Mouse (Mus musculus): ENCODE measurements around the gene Pdcd6ip. TPM values are rescaled to one million over a fixed set of nuclear protein-coding genes. Genes with fewer than 3 reads are reported as not detected.
"Not testable (repeated sequence)": the region's sequence is repeated elsewhere in the genome, so short reads cannot be mapped to it uniquely, and the experiment has no call there.

Gene Pdcd6ip
- polyA plus RNA-seq, 1 experiment from 2014 or later, result 42.5 TPM

- 67% methylated on average over 9 of the region's 9 CpGs for WGBS (ENCODE audit: insufficient replicate concordance)
- Histone ChIP-seq H3K9ac (ENCODE audit: low read depth, low read length) (no peak overlapping the region), H3K9me3 (replicated peaks; ENCODE audit: control insufficient read depth, low read length) (no peaks in the 10 kb centered on the region), H3K4me1 (ENCODE audit: control insufficient read depth, low read depth, low read length) (peaks cover 11% of the 10 kb centered on the region), H3K4me2 (ENCODE audit: low read depth, low read length) (no peak overlapping the region), H3K27ac (ENCODE audit: low read length) (no peak overlapping the region), H3K27me3 (ENCODE audit: control insufficient read depth, insufficient read depth, low read depth, low read length) (no peaks in the 10 kb centered on the region), H3K36me3 (ENCODE audit: control insufficient read depth, insufficient read depth) (no peaks in the 10 kb centered on the region), H3K4me3 (ENCODE audit: low read depth, low read length) (no peak overlapping the region)
- ATAC-seq (ENCODE audit: low read depth), result no peak
Observed at GRCm38 (mm10) chr9:113738021-113738420, 30.0 kb upstream of the Pdcd6ip start.

DNA sequence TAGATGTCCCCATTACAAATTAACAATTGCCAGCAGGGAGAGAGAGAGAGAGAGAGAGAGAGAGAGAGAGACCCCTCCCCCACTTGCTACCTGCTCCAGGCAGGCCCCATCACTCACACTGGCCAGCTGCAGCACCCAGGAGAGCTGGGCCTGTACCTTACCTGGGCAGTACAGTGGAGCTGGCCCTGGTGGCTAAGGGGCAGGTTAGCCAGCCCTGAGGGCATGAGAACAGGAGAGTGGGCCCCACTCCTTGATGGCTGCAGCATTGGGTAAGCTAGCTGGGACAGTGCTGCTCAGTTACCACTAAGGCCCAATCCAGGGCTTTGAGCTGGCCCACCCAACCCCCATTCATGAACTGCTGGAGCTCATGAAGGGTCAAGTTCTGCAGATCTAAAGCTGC is 27.9 kb upstream of the Pdcd6ip start:
- Histone ChIP-seq H3K36me3 (ENCODE audit: control insufficient read depth, insufficient read depth) (no peaks in the 10 kb centered on the region), H3K27me3 (ENCODE audit: control insufficient read depth, insufficient read depth, low read depth, low read length) (no peaks in the 10 kb centered on the region), H3K27ac (ENCODE audit: low read length) (no peak overlapping the region), H3K9ac (ENCODE audit: low read depth, low read length) (no peak overlapping the region), H3K9me3 (replicated peaks; ENCODE audit: control insufficient read depth, low read length) (no peaks in the 10 kb centered on the region), H3K4me1 (ENCODE audit: control insufficient read depth, low read depth, low read length) (peaks cover 7% of the 10 kb centered on the region), H3K4me2 (ENCODE audit: low read depth, low read length) (no peak overlapping the region), H3K4me3 (ENCODE audit: low read depth, low read length) (no peak overlapping the region)
- no peak for ATAC-seq (ENCODE audit: low read depth)

DNA sequence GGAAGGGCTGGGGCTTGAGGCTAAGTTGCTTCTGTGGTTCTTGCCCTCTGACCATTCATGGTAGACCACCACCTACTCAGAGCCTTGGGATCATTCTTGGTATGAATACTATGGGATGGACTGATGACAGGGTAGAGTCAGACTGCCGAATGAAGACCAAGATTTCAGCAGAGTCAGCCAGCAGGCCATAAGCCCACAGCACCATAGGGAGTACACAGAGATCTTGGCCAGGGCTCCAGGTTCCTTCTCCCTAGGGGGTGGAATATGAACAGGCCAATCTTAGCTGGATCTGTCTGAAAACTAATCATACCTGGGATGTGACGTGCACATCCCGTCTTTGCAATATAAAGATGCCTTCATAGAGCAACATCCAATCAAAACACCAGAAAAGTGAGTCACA is 23.5 kb upstream of the Pdcd6ip start:
- H3K4me3 ChIP-seq (ENCODE audit: low read depth, low read length), result no peak overlapping the region
- WGBS (ENCODE audit: insufficient replicate concordance), result 70% methylated on average over 3 of the region's 3 CpGs
- no peak for ATAC-seq (ENCODE audit: low read depth)

DNA sequence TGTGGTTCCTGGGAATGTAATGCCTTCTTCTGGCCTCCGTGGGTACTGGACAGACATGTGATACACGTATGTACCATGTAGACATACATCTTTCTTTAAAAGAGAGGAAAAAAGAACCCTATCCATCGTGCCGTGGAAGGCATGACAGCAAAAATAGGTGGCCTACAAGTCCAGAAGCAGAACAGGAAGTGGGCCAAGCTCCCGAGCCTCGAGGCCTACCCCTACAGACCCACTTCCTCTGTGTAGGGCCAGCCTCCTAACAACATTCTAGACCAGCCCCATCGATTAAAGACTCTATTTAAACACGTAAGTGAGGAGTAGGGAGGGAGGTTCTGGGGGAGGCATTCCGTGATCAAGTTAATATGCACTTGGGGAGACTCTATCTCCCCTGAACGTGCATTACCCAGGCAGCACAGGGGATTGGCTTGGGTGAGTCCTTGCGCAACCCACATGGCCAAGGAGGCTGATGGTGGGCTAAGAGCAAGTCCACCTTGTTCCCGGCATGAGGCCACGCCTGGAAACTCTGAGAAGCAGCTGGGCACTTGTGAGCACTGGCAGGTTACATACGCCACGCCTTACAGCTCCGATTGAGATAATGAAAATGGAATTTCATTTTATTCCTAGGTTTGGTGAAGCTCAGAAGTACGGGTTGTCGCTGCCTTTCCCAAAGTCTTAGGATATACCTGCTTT is 19.1 kb upstream of the Pdcd6ip start:
- Histone ChIP-seq H3K27ac (ENCODE audit: low read length) (no peak overlapping the region), H3K27me3 (ENCODE audit: control insufficient read depth, insufficient read depth, low read depth, low read length) (no peaks in the 10 kb centered on the region), H3K4me3 (ENCODE audit: low read depth, low read length) (no peak overlapping the region), H3K4me1 (ENCODE audit: control insufficient read depth, low read depth, low read length) (no peaks in the 10 kb centered on the region), H3K9me3 (replicated peaks; ENCODE audit: control insufficient read depth, low read length) (no peaks in the 10 kb centered on the region), H3K4me2 (ENCODE audit: low read depth, low read length) (no peak overlapping the region), H3K9ac (ENCODE audit: low read depth, low read length) (no peak overlapping the region), H3K36me3 (ENCODE audit: control insufficient read depth, insufficient read depth) (no peaks in the 10 kb centered on the region)
- WGBS (ENCODE audit: insufficient replicate concordance), result 57% methylated on average over 18 of the region's 18 CpGs
- ATAC-seq (ENCODE audit: low read depth), result no peak

More for the DNA sequence above, 23.5 kb upstream of the Pdcd6ip start:
- H3K4me1 ChIP-seq (ENCODE audit: control insufficient read depth, low read depth, low read length), result no peaks in the 10 kb centered on the region
- no peaks in the 10 kb centered on the region for H3K36me3 ChIP-seq (ENCODE audit: control insufficient read depth, insufficient read depth)
- H3K27ac ChIP-seq (ENCODE audit: low read length), result no peak overlapping the region
- no peaks in the 10 kb centered on the region for H3K27me3 ChIP-seq (ENCODE audit: control insufficient read depth, insufficient read depth, low read depth, low read length)
- H3K4me2 ChIP-seq (ENCODE audit: low read depth, low read length), result no peak overlapping the region
- H3K9me3 ChIP-seq (replicated peaks; ENCODE audit: control insufficient read depth, low read length), result no peaks in the 10 kb centered on the region
- no peak overlapping the region for H3K9ac ChIP-seq (ENCODE audit: low read depth, low read length)

DNA sequence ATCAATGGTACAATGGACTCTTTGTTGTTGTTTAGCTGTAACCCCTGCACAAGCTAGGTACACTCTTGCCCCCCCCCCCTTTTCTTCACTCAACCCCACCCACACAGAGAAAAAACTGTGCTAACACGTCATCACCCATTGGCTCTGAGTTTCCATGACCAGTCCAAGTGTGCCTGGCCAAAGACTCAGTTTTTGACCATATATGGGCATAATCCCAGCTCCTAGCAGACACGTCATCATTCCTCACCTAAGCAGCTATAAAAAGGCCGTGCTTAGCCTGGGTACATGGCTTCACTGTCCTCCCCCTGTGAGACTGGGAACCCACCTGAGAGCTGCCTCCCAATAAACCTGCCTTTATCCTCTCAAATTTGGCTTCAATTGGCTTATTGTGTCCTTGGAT is 18.1 kb upstream of the Pdcd6ip start:
- H3K9ac ChIP-seq (ENCODE audit: low read depth, low read length), result no peak overlapping the region
- no peak overlapping the region for H3K4me3 ChIP-seq (ENCODE audit: low read depth, low read length)
- H3K27ac ChIP-seq (ENCODE audit: low read length), result no peak overlapping the region
- no peaks in the 10 kb centered on the region for H3K4me1 ChIP-seq (ENCODE audit: control insufficient read depth, low read depth, low read length)
- ATAC-seq (ENCODE audit: low read depth), result no peak
- no peaks in the 10 kb centered on the region for H3K9me3 ChIP-seq (replicated peaks; ENCODE audit: control insufficient read depth, low read length)
- WGBS (ENCODE audit: insufficient replicate concordance), result 54% methylated on average over 3 of the region's 3 CpGs
- no peak overlapping the region for H3K4me2 ChIP-seq (ENCODE audit: low read depth, low read length)
- H3K36me3 ChIP-seq (ENCODE audit: control insufficient read depth, insufficient read depth), result no peaks in the 10 kb centered on the region
- H3K27me3 ChIP-seq (ENCODE audit: control insufficient read depth, insufficient read depth, low read depth, low read length), result no peaks in the 10 kb centered on the region

DNA sequence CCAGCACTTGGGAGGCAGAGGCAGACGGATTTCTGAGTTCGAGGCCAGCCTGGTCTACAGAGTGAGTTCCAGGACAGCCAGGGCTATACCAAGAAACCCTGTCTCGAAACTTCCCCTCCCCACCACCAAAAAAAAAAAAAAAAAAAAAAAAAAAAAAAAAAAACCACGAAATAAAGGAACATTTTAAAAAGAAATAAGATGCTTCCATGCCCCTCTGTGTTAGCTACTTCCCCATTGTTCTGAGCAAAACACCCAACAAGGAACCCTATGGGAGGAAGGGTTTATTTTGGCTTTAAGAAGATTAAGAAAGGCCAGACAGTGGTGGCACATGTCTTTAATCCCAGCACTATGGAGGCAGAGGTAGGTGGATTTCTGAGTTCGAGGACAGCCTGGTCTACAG is 17.6 kb upstream of the Pdcd6ip start:
- not testable (repeated sequence) for ATAC-seq (ENCODE audit: low read depth)

GRCm38 (mm10) chr9:113724646-113725045 is 16.6 kb upstream of the Pdcd6ip start:
- WGBS (ENCODE audit: insufficient replicate concordance), result 64% methylated on average over 15 of the region's 15 CpGs
- no peak overlapping the region for H3K4me2 ChIP-seq (ENCODE audit: low read depth, low read length)
- no peak for ATAC-seq (ENCODE audit: low read depth)

More for the DNA sequence above, 17.6 kb upstream of the Pdcd6ip start:
- H3K4me1 ChIP-seq (ENCODE audit: control insufficient read depth, low read depth, low read length); H3K27ac ChIP-seq (ENCODE audit: low read length); H3K4me2 ChIP-seq (ENCODE audit: low read depth, low read length); H3K36me3 ChIP-seq (ENCODE audit: control insufficient read depth, insufficient read depth); H3K9me3 ChIP-seq (replicated peaks; ENCODE audit: control insufficient read depth, low read length); H3K27me3 ChIP-seq (ENCODE audit: control insufficient read depth, insufficient read depth, low read depth, low read length); H3K9ac ChIP-seq (ENCODE audit: low read depth, low read length); H3K4me3 ChIP-seq (ENCODE audit: low read depth, low read length): not testable (repeated sequence)
- 54% methylated on average over 5 of the region's 5 CpGs for whole genome bisulfite sequencing (ENCODE audit: insufficient replicate concordance)

GRCm38 (mm10) chr9:113719063-113719462 is 11.0 kb upstream of the Pdcd6ip start:
- Histone ChIP-seq H3K36me3 (ENCODE audit: control insufficient read depth, insufficient read depth) (no peaks in the 10 kb centered on the region), H3K4me1 (ENCODE audit: control insufficient read depth, low read depth, low read length) (no peaks in the 10 kb centered on the region), H3K4me2 (ENCODE audit: low read depth, low read length) (no peak overlapping the region), H3K27me3 (ENCODE audit: control insufficient read depth, insufficient read depth, low read depth, low read length) (no peaks in the 10 kb centered on the region), H3K4me3 (ENCODE audit: low read depth, low read length) (no peak overlapping the region), H3K9ac (ENCODE audit: low read depth, low read length) (no peak overlapping the region), H3K9me3 (replicated peaks; ENCODE audit: control insufficient read depth, low read length) (no peaks in the 10 kb centered on the region), H3K27ac (ENCODE audit: low read length) (no peak overlapping the region)
- 44% methylated on average over 5 of the region's 5 CpGs for WGBS (ENCODE audit: insufficient replicate concordance)
- ATAC-seq (ENCODE audit: low read depth), result no peak

More at GRCm38 (mm10) chr9:113724646-113725045, 16.6 kb upstream of the Pdcd6ip start:
- Histone ChIP-seq H3K36me3 (ENCODE audit: control insufficient read depth, insufficient read depth) (no peaks in the 10 kb centered on the region), H3K9me3 (replicated peaks; ENCODE audit: control insufficient read depth, low read length) (no peaks in the 10 kb centered on the region), H3K27ac (ENCODE audit: low read length) (no peak overlapping the region), H3K9ac (ENCODE audit: low read depth, low read length) (no peak overlapping the region), H3K4me1 (ENCODE audit: control insufficient read depth, low read depth, low read length) (no peaks in the 10 kb centered on the region), H3K27me3 (ENCODE audit: control insufficient read depth, insufficient read depth, low read depth, low read length) (no peaks in the 10 kb centered on the region), H3K4me3 (ENCODE audit: low read depth, low read length) (no peak overlapping the region)

GRCm38 (mm10) chr9:113710871-113711270 is 2.8 kb upstream of the Pdcd6ip start:
- no peak overlapping the region for H3K27ac ChIP-seq (ENCODE audit: low read length)
- H3K4me1 ChIP-seq (ENCODE audit: control insufficient read depth, low read depth, low read length), result peaks cover 13% of the 10 kb centered on the region
- H3K4me2 ChIP-seq (ENCODE audit: low read depth, low read length), result no peak overlapping the region
- no peak for ATAC-seq (ENCODE audit: low read depth)
- no peak overlapping the region for H3K9ac ChIP-seq (ENCODE audit: low read depth, low read length)
- no peaks in the 10 kb centered on the region for H3K9me3 ChIP-seq (replicated peaks; ENCODE audit: control insufficient read depth, low read length)
- H3K27me3 ChIP-seq (ENCODE audit: control insufficient read depth, insufficient read depth, low read depth, low read length), result no peaks in the 10 kb centered on the region
- no peak overlapping the region for H3K4me3 ChIP-seq (ENCODE audit: low read depth, low read length)
- no peaks in the 10 kb centered on the region for H3K36me3 ChIP-seq (ENCODE audit: control insufficient read depth, insufficient read depth)
- WGBS (ENCODE audit: insufficient replicate concordance), result 73% methylated on average over 12 of the region's 12 CpGs
